Mouse (Mus musculus): ENCODE results near the gene Gns.

Gns gene

DNA sequence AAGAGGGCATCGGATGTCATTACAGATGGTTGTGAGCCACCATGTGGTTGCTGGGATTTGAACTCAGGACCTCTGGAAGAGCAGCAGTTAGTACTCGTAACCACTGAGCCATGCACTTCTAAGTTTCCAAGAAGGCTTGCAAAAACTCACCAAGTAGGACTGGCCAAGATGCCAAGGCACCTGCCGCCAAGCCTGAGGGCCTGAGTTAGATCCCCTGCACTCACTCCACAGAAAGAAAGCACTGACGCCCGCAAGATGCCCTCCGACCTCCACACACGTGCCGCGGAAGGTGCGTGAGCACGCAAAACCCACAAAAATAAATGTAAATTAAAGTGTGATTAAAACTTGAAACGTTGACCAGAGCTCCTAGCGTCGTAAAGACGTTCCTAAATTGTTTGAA lies 584 bp upstream of the Gns start:
- DNase-seq (ENCODE audit: extremely low spot score, low read depth, low spot score) = no peak

DNA sequence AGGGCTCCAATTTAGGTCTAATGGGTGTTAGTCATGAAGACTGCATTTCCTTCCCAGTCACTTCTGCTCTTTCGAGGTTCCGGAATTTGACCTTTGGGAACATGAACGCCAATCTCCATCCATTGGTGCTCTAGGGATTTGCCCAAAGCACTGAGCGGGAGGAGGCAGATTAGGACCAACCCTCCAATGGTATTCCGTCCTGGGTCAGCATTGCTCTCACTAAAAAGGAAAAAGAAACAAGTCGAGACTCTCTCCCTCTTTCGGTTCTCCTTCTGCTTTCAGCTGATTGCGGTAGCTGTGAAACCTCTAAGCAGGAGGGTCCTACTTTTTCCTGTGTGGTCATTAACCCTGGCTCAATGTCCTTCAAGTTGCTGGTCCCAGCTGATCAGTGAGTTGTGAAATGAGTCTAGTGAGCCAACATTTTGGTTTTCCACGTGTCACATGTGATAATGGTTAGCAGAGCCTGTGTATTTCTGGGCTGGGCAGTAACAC lies 937 bp downstream of the Gns start:
- DNase-seq (ENCODE audit: extremely low spot score, low read depth, low spot score) = no peak

- no peak for DNase-seq (ENCODE audit: extremely low spot score, low read depth, low spot score)
These were observed 2.4 kb downstream of the Gns start for GRCm38 (mm10) chr10:121367271-121367670.

DNA sequence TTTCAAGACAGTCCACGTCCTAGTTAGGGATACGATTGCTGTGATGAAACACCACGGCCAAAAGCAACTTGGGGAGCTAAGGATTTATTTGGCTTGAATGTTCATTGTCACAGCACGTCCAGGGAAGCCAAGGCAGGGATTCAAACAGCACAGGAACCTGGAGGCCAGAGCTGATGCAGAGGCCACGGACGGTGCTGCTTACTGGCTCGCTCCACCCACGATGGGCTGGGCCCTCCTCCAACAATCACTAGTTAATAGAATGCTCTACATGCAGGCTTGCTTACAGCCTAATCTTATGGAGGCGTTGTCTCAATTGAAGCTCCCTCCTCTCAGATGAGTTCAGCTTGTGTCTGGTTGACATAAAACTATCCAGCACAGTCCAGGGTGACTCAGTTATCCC lies 2.9 kb downstream of the Gns start:
- DNase-seq (ENCODE audit: extremely low spot score, low read depth, low spot score) = no peak

- no peak for DNase-seq (ENCODE audit: extremely low spot score, low read depth, low spot score)
These were observed 4.0 kb downstream of the Gns start for GRCm38 (mm10) chr10:121368783-121369465.

DNA sequence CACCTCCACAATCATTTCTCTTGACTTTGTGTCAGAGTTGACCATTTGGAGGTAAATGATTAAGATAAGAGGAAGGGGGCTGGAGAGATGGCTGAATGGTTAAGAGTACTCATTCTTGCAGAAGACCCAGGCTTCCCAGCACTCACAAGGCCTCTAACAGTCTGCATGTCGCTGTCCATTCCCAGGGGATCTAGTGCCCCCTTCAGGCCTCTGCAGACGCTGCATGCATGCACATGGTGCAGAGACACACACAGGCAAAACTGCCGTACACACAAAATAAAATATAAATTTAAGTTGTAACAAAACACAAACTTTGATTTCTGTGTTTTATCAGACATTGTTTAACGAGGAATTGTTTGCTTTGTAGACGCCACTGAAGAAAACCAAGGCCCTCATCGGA lies 5.9 kb downstream of the Gns start:
- no peak for DNase-seq (ENCODE audit: extremely low spot score, low read depth, low spot score)

GRCm38 (mm10) chr10:121374013-121374412 lies 9.1 kb downstream of the Gns start:
- DNase-seq (ENCODE audit: extremely low spot score, low read depth, low spot score) = no peak

DNA sequence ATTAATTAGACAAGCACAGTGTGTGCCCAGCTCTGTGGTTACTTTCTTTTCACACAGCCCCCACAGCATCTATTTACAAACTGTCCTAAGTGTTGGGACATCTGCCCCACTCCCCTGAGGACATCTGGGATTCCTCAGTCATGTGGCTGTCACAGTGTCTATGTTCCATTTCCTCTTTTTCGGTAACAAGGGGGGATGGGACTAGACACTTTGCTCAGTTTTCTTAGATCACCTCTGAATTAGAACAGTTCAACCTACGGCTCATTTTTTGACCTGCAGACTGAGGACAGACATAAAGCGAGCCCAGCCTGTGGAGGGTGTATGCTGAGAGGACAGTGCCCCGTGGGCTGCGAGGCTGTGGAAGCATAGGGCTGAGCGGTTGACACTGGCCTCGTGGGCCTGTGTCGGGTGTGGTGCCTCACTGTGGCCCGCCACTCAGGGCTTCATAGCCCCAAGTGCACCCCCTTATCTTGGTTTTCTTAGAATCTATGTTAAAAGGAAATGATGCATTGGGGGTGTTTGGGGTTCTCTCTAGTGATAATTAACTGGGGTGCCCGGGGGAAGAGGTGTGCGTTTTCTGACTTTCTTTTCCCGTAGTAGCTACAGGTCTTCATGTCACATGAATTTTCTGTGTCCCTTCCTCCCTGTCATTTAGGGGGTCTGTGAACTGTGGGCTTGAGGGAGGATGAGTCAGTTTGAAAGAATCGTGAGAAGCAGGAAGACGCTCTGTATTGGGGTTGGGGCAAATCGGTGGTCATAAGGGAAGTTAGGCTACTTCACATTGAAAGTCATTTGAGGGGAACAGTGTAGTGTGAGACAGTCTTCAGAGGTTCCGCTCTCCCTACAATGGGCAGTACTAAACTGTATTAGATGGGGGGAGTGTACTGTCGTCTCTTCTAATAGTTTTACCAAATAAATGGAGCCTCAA lies 10.1 kb downstream of the Gns start:
- DNase-seq (ENCODE audit: extremely low spot score, low read depth, low spot score) = no peak

- DNase-seq (ENCODE audit: extremely low spot score, low read depth, low spot score) = no peak
These were observed 11.0 kb downstream of the Gns start for GRCm38 (mm10) chr10:121375649-121376493.

DNA sequence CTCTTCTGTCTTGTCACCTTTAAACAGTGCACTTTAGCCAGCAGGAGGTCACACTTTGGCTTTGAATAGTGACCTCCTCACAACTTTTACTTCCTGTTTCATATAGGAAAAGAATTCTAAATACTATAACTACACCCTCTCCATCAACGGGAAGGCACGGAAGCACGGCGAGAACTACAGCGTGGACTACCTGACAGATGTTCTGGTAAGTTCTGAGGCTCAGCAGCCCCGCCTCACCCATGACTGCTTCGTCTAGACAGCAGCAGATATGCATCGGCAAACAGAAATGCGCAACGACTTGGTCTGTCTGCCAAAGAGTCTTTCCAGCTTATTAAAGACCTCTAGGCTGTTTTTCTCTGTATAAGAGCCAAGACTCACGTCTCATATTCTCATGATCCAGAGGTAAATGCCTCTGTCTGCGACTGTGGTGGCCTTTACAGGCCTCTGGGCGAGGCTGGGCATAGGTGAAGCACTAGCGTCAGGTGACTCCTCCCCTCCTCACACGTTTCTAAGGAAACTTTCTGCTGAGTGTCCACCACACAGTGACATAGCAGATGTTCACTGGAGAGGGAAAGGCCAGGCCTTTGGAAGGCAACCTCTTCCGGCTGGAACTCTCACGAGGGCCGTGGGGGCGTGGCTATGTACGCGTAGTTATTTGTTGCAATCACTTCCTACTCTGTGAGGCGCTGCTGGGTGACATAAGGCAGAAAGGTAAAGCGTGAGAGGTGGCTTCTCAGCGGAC lies 11.8 kb downstream of the Gns start:
- no peak for DNase-seq (ENCODE audit: extremely low spot score, low read depth, low spot score)

DNA sequence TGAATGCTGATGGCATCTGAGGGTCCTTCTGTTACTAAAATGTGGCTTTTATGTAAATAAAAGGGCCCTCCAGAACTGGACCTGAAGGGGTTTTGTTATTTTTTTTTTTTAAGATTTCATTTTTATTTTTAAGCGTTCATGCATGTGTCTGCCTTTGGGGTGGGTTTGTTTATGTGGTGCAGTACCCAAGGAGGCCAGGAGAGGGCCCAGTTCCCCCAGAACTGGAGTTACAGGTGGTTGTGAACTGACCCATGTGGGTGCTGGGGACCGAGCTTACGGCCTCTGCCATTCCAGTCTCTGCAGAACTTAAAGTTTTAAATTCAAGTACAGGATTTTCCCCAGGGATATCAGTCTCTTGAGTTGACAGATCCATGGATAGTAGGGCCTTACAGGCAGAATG lies 14.5 kb downstream of the Gns start:
- no peak for DNase-seq (ENCODE audit: extremely low spot score, low read depth, low spot score)

DNA sequence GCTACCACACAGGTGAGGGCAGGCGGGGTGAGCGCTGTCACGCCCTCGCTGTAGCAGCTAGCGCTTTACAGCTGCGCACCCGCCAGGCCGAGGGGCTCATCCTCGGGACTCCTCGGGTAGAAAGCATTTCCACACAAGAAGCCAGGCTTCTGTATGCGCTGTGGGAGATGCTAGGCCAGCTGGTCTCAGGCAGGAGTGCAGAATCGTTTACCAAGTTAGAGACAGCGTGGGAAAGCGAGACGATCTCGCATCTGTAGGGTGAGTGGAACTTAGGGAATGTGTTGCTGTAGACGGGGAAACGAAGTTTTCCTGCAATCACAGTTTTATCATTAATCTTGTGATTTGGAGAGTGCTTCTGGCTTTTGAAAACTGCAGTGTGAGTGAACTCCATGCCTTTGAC lies 16.4 kb downstream of the Gns start:
- DNase-seq (ENCODE audit: extremely low spot score, low read depth, low spot score) = no peak

DNA sequence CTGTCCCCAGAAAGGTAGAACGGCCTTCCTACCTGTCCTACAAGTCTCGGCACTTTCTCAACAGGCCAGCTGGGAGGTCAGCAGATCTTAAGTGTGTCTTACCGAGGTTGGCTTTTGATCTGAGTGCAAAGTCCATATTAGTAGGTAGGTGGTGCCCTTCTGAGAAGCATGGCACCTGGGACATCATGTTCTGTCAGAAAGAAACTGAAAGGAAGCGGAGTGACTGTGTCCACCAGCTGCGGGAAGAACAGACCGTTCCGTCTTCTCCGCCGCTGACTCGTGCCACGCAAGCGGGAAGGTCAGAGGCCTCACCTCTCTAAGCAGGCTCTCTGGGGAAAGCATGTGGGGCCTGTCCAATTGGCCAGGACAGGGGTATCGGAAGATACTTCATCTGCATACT lies 19.8 kb downstream of the Gns start:
- no peak for DNase-seq (ENCODE audit: extremely low spot score, low read depth, low spot score)

DNA sequence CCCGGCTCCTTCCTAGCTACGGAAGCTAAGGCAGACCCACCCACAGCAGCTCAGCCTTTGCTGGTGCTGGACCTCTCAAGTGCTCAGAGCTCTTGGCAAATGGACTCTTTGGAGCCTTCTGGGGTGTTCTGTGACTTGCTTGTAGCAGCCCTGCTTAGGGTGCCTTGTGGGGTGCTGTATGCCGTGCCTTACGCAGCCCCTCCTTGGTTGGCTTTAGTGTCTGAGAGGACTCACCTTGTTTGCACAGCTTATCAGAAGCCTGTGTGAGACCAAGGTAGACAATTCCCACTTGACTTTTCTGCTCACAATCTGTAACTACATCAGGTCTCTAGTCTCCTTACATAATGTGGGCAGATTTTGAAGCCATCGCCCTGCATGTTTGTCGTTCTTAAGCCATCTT lies 20.8 kb downstream of the Gns start:
- DNase-seq (ENCODE audit: extremely low spot score, low read depth, low spot score) = no peak

DNA sequence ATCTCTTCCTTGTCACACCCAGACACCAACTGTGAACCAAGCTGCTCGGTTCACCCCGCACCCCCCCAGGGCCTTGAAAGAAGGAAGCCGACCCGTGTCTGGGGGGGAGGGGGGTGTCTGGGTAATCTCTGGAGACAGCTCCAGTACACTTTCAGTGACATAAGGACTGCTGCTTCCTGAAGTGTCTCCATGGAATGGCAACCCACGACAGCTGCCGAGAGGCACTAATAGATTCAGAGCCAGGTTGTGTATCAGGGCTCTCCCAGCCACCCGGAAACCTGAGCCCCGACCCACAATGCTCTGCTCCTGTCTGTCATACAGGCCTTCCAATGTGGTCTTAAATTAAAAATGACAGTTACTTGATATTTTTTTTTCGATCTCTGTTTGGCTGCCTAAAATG lies 21.5 kb downstream of the Gns start:
- DNase-seq (ENCODE audit: extremely low spot score, low read depth, low spot score) = no peak

DNA sequence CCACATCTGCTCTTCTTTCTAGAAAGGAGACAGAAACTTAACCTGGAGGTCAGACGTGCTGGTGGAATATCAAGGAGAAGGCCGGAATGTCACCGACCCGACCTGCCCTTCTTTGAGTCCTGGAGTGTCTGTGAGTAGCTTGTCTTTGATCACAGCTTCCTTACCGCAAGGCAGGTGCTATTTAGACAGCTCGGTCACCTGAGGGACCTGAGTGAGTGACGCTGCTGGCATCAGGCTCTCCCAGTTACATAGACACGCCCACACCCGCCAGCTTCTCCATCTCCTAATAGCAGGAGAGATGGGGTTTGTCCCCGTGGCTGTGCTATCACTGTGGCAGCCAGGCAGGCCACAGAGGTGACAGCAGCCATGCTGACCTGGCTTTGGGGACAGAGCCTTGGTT lies 25.7 kb downstream of the Gns start:
- no peak for DNase-seq (ENCODE audit: extremely low spot score, low read depth, low spot score)

DNA sequence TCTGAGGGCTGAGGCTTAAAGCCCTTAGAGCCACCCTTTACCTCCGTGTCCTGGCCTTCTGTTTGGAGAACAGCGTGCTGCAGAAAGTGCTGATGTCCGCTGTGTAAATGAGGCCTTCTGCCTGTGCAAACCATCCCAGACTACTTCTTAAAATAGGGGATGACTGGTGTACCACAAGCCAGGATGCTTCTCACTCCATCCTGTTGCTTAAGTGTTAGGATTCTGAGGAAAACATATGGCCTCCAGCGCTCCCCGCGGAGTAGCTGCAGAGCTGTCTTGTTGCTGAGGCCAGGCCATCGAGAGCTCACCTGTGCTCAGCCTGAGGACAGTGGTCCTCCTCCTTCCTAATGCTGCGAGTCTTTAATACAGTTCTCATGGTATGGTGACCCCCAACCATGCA lies 27.0 kb downstream of the Gns start:
- no peak for DNase-seq (ENCODE audit: extremely low spot score, low read depth, low spot score)

GRCm38 (mm10) chr10:121394270-121394669 lies 29.4 kb downstream of the Gns start:
- no peak for DNase-seq (ENCODE audit: extremely low spot score, low read depth, low spot score)

DNA sequence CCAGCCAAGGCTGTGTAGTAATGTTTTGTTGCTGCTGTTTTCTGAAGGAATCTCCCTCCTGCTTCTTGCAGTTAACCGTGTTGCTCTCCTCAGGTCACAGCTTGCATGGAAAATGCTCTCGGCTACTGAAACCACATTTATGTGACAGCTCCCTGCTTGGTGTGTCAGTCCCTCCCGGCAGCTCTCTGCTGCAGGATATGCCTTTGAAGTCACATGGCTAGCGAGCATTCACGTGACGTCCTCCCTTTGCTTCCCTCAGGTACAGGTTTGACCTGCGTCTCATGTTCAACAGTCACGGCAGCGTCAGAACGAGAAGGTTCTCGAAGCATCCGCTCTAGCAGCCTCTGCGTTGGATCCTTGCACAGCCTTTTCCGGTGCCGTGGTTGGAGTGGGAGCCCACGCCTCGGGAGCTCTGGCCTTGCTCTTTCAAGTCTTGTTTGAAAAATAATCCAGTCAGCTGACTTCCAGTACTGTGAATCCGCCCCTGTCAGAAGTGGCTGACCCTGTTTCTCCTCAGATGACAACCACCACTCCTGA lies 30.0 kb downstream of the Gns start:
- DNase-seq (ENCODE audit: extremely low spot score, low read depth, low spot score) = no peak

DNA sequence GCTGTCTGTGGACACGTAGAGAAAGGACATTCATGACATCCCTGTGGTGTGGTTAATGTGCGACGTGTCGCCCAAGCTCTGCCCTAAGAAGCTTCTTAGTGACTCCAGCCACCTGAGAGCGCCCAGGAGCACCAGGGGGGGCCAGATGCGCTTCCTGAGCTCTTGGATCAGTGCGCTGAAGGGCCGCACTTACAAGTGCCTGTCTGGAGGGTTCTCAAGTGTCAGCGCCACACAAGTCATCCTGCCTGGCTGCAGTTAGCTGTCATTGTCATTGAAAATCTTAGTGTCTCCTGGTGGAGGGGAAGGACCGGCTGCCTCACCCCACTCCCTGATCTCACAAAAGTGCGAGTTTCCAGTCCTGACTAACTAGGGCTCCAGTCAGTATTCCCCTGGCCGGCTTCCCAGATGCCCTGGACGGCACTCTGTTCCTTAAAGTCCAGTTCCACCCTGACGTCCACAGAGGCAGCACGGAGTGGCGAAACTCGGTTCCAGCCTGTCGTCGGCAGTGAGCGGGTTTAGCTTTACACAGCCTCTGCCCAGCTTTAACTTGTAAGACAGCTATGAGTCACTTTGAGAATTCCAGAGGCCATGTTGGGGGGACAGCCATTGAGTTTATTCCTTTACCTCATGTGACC lies 30.8 kb downstream of the Gns start:
- no peak for DNase-seq (ENCODE audit: extremely low spot score, low read depth, low spot score)
